Mouse (Mus musculus): ENCODE data around the gene Rftn1.

- TF ChIP-seq CTCF (IDR thresholded peaks at IDR 0.05; ENCODE audit: borderline replicate concordance, insufficient read depth, low read depth, low read length): no peak
- no peak for TF ChIP-seq POLR2A (IDR thresholded peaks at IDR 0.05; ENCODE audit: borderline replicate concordance, insufficient read depth, low read length)
These were observed 215.5 kb downstream of the Rftn1 start for GRCm38 (mm10) chr17:49974996-49975395.
